Mouse (Mus musculus) embryonic facial prominence, embryonic 14.5 days (tissue): Measurements from ENCODE around the gene Pde10a. TPM values are rescaled to one million over a fixed set of nuclear protein-coding genes. Genes with fewer than 3 reads are reported as not detected.
A peak's percentile ranks its signal among the peaks of the same experiment; 100 is the strongest.

Experiments
- ATAC-seq: fragments of 200-750 bp; cut with Nextera tagmentation; 2 replicates; pipeline ENCODE4 v1.8.0; 2017; ENCODE audit warnings: low read depth, moderate number of reproducible peaks, moderate TSS enrichment
- DNase-seq: peaks from one replicate; pipeline ENCODE4 v3.0.0-alpha.2; 2015; ENCODE audit warnings: low spot score
- H3K27ac ChIP-seq: fragments of 300-500 bp; sonication (generic); replicated peaks from 2 replicates; pipeline ENCODE4 v1.5.1; 2014; ENCODE audit warnings: low read depth, mild to moderate bottlenecking, low read length, moderate library complexity
- H3K27me3 ChIP-seq: fragments of 300-500 bp; sonication (generic); replicated peaks from 2 replicates; pipeline ENCODE4 v1.6.1; 2014; ENCODE audit warnings: low read length; ENCODE audit not compliant: control insufficient read depth, insufficient read depth
- H3K36me3 ChIP-seq: fragments of 300-500 bp; sonication (generic); 2 replicates; pipeline ENCODE4 v1.6.1; 2014; ENCODE audit warnings: low read length, mixed read lengths; ENCODE audit not compliant: control insufficient read depth, insufficient read depth
- H3K4me1 ChIP-seq: fragments of 300-500 bp; sonication (generic); 2 replicates; pipeline ENCODE4 v1.6.1; 2014; ENCODE audit warnings: antibody characterized with exemption, low read length; ENCODE audit not compliant: control insufficient read depth, insufficient read depth
- H3K4me2 ChIP-seq: fragments of 300-500 bp; sonication (generic); 2 replicates; pipeline ENCODE4 v1.6.1; 2014; ENCODE audit warnings: low read depth, mild to moderate bottlenecking, low read length, moderate library complexity, mixed read lengths
- H3K4me3 ChIP-seq: fragments of 300-500 bp; sonication (generic); 2 replicates; pipeline ENCODE4 v1.5.1; 2014; ENCODE audit warnings: low read depth, mild to moderate bottlenecking, low read length
- H3K9ac ChIP-seq: fragments of 300-500 bp; sonication (generic); 2 replicates; pipeline ENCODE4 v1.6.1; 2014; ENCODE audit warnings: low read depth, mild to moderate bottlenecking, low read length, moderate library complexity, mixed read lengths
- H3K9me3 ChIP-seq: fragments of 300-500 bp; sonication (generic); 2 replicates; pipeline ENCODE4 v1.6.1; 2016; ENCODE audit warnings: low read length; ENCODE audit not compliant: control insufficient read depth
- WGBS: fragments of 180-500 bp; shearing (Covaris S2); extraction: QIAGEN DNeasy Blood & Tissue Kit; methylation state at CpG from one replicate; pipeline ENCODE4 v1.1.7; 2014; 5-methylcytosine and 5-hydroxymethylcytosine counted together
- polyA plus RNA-seq: library from polyadenylated mRNA; unstranded; fragments of >200 nt; fragmentation: Nextera tagmentation; extraction: Ambion mirVana; gene quantifications from 2 replicates; pipeline ENCODE4 v1.2.1, GENCODE M21; 2014

Pde10a gene
- polyA plus RNA-seq, 1 experiment from 2014 or later: 2.3 TPM

DNA sequence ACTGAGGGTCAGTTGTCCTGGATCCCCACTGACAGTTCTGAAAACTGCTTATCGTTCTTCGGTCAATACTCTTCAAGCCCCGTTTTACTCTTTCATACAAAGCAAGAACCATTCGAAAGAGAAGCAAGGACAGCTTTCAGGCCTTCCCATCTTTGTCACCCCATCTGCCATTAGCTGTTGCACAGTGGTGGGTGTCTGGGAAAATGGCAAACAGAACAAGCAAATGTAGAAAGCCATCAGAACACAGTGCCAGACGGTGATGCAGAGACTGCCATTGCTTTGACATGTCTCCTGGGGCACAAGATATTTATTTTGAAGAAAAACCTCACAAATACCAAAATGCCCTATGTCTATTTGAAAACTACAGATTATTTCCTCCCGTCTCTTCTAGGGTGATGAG, 451.6 kb downstream of the Pde10a start:
- Histone ChIP-seq H3K4me1 (peaks cover 5% of the 10 kb centered on the region; the same call in 1 of the 2 replicates), H3K27ac (no peak overlapping the region), H3K4me2 (no peak overlapping the region), H3K27me3 (no peaks in the 10 kb centered on the region), H3K4me3 (no peak overlapping the region), H3K36me3 (no peaks in the 10 kb centered on the region), H3K9me3 (no peaks in the 10 kb centered on the region), H3K9ac (no peak overlapping the region)
- 88% methylated on average over 6 of the region's 6 CpGs for WGBS
- ATAC-seq (no peak), DNase-seq (no peak)

DNA sequence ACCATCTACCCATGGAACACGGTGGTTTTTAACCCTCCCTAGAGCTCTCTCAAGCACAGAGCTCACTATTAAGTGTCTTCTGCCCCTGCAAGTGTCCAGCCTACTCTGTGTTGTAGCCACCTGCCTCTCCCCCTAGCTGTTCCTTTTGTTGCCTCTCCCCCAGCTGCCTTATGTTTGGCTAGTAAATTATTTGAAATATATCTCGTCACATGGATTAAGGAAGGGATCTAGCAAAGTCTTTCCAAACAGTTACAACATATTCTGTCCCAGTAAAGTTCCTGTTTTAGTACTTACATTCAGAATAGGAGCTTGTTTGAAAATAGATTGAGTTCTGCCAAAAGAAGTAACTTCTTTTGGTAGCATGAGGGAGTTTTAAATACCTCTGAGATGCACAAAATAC, 452.1 kb downstream of the Pde10a start:
- DNase-seq: no peak
- H3K9me3 ChIP-seq: no peaks in the 10 kb centered on the region
- no peaks in the 10 kb centered on the region for H3K36me3 ChIP-seq
- H3K4me2 ChIP-seq: no peak overlapping the region
- 62% methylated on average over 2 of the region's 2 CpGs for WGBS
- no peak overlapping the region for H3K27ac ChIP-seq
- H3K4me1 ChIP-seq: peaks cover 4% of the 10 kb centered on the region; the same call in 1 of the 2 replicates
- H3K4me3 ChIP-seq: no peak overlapping the region
- no peak for ATAC-seq
- no peaks in the 10 kb centered on the region for H3K27me3 ChIP-seq
- no peak overlapping the region for H3K9ac ChIP-seq

DNA sequence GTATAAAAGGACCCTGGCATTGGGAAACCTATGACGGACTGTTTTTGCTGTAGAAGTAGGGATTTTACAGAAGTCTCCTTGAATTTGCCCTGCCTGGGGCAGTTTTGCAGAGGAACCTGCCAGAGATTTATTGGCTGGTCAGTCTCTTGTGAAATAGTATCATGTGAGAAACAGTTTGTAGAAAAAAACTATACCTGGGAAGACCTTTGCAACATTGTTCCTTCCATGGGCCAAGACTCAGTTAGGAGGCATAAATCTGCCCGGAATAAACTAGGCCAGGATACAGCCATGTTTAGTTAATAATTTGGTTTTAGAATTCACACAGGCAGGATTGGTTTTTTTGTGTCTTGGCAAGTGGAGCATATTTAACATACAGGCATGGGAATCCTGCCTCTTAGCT, 458.4 kb downstream of the Pde10a start:
- Histone ChIP-seq H3K36me3 (no peaks in the 10 kb centered on the region), H3K4me1 (peaks cover 7% of the 10 kb centered on the region; the same call in 1 of the 2 replicates), H3K4me2 (no peak overlapping the region), H3K27me3 (no peaks in the 10 kb centered on the region), H3K4me3 (no peak overlapping the region), H3K9ac (no peak overlapping the region), H3K9me3 (no peaks in the 10 kb centered on the region), H3K27ac (no peak overlapping the region)
- WGBS: 83% methylated on average over 2 of the region's 2 CpGs
- DNase-seq: no peak
- ATAC-seq: no peak

DNA sequence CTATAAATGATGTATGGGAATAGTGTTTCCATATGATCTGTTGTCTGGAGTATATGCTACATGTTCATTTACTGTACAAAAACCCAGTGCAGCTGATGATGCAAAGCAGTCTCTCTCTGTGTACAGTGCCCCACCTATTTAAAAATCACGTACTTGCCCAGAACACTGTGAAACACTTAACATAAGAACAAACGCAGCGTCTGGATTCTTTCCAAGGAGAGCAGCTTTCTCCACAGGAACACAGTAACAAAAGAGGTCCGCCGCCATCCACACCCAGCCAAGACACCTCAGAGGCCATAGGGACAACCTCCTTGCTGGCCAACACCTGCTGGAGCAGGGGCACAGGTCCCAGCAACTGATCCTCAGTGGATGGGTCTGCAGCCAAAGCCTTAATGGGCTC, 460.5 kb downstream of the Pde10a start:
- no peak for ATAC-seq
- Histone ChIP-seq H3K36me3 (no peaks in the 10 kb centered on the region), H3K9me3 (no peaks in the 10 kb centered on the region), H3K27me3 (no peaks in the 10 kb centered on the region), H3K9ac (no peak overlapping the region), H3K4me2 (no peak overlapping the region), H3K4me3 (no peak overlapping the region), H3K27ac (no peak overlapping the region), H3K4me1 (peaks cover 8% of the 10 kb centered on the region; the same call in 1 of the 2 replicates)
- WGBS: 63% methylated on average over 5 of the region's 5 CpGs
- DNase-seq: no peak

- Histone ChIP-seq H3K9ac (no peak overlapping the region), H3K27me3 (no peaks in the 10 kb centered on the region), H3K4me2 (no peak overlapping the region), H3K36me3 (no peaks in the 10 kb centered on the region), H3K27ac (no peak overlapping the region), H3K4me3 (no peak overlapping the region), H3K4me1 (peaks cover 8% of the 10 kb centered on the region; the same call in 1 of the 2 replicates), H3K9me3 (no peaks in the 10 kb centered on the region)
- WGBS: 57% methylated on average over 2 of the region's 2 CpGs
- ATAC-seq (no peak), DNase-seq (peak; percentile 27)
Observed at GRCm38 (mm10) chr17:8986551-8986950, 461.4 kb downstream of the Pde10a start.

- Histone ChIP-seq H3K4me3 (no peak overlapping the region), H3K4me2 (no peak overlapping the region), H3K9me3 (no peaks in the 10 kb centered on the region), H3K27ac (no peak overlapping the region), H3K27me3 (no peaks in the 10 kb centered on the region), H3K36me3 (no peaks in the 10 kb centered on the region), H3K4me1 (peaks cover 8% of the 10 kb centered on the region; the same call in 1 of the 2 replicates), H3K9ac (no peak overlapping the region)
- 79% methylated on average over 5 of the region's 5 CpGs for WGBS
- DNase-seq: no peak
- ATAC-seq: no peak
Observed at GRCm38 (mm10) chr17:8987369-8987768, 462.2 kb downstream of the Pde10a start.

DNA sequence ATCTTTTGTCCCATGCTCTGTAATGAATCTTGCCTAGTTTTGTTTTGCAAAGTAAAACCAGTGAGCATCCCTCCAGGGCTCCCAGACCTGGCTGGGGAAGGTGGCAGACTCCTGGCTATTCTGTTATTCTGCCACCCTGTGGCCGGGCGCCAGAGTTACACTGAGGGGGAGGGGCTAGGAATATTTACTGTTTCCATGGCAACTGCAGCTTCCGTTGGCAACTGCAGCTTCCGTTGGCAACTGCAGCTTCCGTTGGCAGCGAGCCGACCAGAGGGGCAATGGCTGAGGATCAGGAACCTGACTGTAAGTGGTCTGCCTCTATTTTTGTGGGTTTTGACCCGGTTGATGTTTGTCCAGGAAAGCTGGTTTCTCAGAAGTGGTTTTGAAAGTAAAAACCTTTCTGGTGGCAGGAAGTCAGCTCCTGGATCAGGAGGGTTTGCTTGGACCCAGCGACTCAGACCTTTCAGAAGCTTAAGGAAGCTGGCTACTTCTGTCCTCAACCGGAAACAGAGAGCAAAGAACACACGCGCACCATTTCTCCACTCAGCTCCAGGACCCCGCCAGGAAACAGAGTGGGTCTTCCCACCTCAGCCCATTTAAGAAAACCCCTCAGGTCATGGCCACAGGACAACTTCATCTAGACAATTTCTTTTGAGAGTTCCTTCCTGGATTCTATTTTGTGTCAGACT, 463.1 kb downstream of the Pde10a start, which contains the start of gene 1700010I14Rik:
1700010I14Rik (plus strand) TSS at position 215 of the 689 bp plus-strand sequence.
- H3K4me1 ChIP-seq: peaks cover 8% of the 10 kb centered on the region; the same call in 1 of the 2 replicates
- H3K9me3 ChIP-seq: no peaks in the 10 kb centered on the region
- 3% methylated on average over 13 of the region's 13 CpGs for WGBS
- H3K27me3 ChIP-seq: no peaks in the 10 kb centered on the region
- H3K4me2 ChIP-seq: peak within 1 kb of the TSS; percentile 48
- H3K4me3 ChIP-seq: peak within 1 kb of the TSS; percentile 34
- no peaks in the 10 kb centered on the region for H3K36me3 ChIP-seq
- H3K27ac ChIP-seq: no peak within 1 kb of the TSS
- peak; percentile 83 for DNase-seq
- H3K9ac ChIP-seq: peak within 1 kb of the TSS; percentile 51
- peak; percentile 45; the same call in 1 of the 2 replicates for ATAC-seq

- H3K4me3 ChIP-seq: no peak overlapping the region
- 29% methylated on average over 8 of the region's 8 CpGs for WGBS
- H3K4me2 ChIP-seq: no peak overlapping the region
- ATAC-seq (no peak), DNase-seq (peak; percentile 20)
- H3K27ac ChIP-seq: no peak overlapping the region
- no peaks in the 10 kb centered on the region for H3K36me3 ChIP-seq
- H3K27me3 ChIP-seq: no peaks in the 10 kb centered on the region
- no peaks in the 10 kb centered on the region for H3K9me3 ChIP-seq
- no peak overlapping the region for H3K9ac ChIP-seq
- peaks cover 8% of the 10 kb centered on the region; the same call in 1 of the 2 replicates for H3K4me1 ChIP-seq
Observed at GRCm38 (mm10) chr17:8991160-8991559, 466.0 kb downstream of the Pde10a start.

GRCm38 (mm10) chr17:8995344-8995743, 470.2 kb downstream of the Pde10a start:
- no peak for DNase-seq
- Histone ChIP-seq H3K4me1 (no peaks in the 10 kb centered on the region), H3K27me3 (no peaks in the 10 kb centered on the region), H3K4me3 (no peak overlapping the region), H3K27ac (no peak overlapping the region), H3K4me2 (no peak overlapping the region), H3K36me3 (no peaks in the 10 kb centered on the region), H3K9me3 (no peaks in the 10 kb centered on the region), H3K9ac (no peak overlapping the region)
- WGBS: 64% methylated on average over 1 of the region's 1 CpGs
- no peak for ATAC-seq
